Mouse (Mus musculus) lung, postnatal 0 days (tissue): ENCODE data around the gene Zc3h8. TPM values are rescaled to one million over a fixed set of nuclear protein-coding genes. Genes with fewer than 3 reads are reported as not detected.

Experiments used
- ATAC-seq: fragments of 200-750 bp; cut with Nextera tagmentation; 2 replicates; pipeline ENCODE4 v1.8.0; 2017; ENCODE audit warnings: moderate library complexity
- DNase-seq: peaks from one replicate; pipeline ENCODE4 v3.0.0-alpha.2; 2016; ENCODE audit warnings: low spot score
- H3K27ac ChIP-seq: fragments of 300-500 bp; sonication (generic); 2 replicates; pipeline ENCODE4 v1.5.1; 2014; ENCODE audit warnings: antibody characterized with exemption, mild to moderate bottlenecking, low read length, mixed read lengths
- H3K27me3 ChIP-seq: fragments of 300-500 bp; sonication (generic); replicated peaks from 2 replicates; pipeline ENCODE4 v1.6.1; 2014; ENCODE audit warnings: low read length, mixed read lengths; ENCODE audit not compliant: insufficient read depth
- H3K36me3 ChIP-seq: fragments of 300-500 bp; sonication (generic); 2 replicates; pipeline ENCODE4 v1.6.1; 2014; ENCODE audit warnings: low read length, mixed read lengths; ENCODE audit not compliant: insufficient read depth
- H3K4me1 ChIP-seq: fragments of 300-500 bp; sonication (generic); 2 replicates; pipeline ENCODE4 v1.6.1; 2014; ENCODE audit warnings: antibody characterized with exemption, low read depth, low read length, mixed read lengths; ENCODE audit not compliant: insufficient read depth
- H3K4me2 ChIP-seq: fragments of 300-500 bp; sonication (generic); replicated peaks from 2 replicates; pipeline ENCODE4 v1.6.1; 2014; ENCODE audit warnings: low read depth, mild to moderate bottlenecking, low read length, moderate library complexity, mixed read lengths
- H3K4me3 ChIP-seq: fragments of 300-500 bp; sonication (generic); 2 replicates; pipeline ENCODE4 v1.5.1; 2014; ENCODE audit warnings: low read depth, low read length
- H3K9ac ChIP-seq: fragments of 300-500 bp; sonication (generic); replicated peaks from 2 replicates; pipeline ENCODE4 v1.6.1; 2014; ENCODE audit warnings: low read depth, mild to moderate bottlenecking
- H3K9me3 ChIP-seq: fragments of 300-500 bp; sonication (generic); 2 replicates; pipeline ENCODE4 v1.6.1; 2016; ENCODE audit warnings: low read length, mixed read lengths
- CTCF ChIP-seq: IDR thresholded peaks from 2 replicates; pipeline ENCODE4 v1.5.1; 2016; ENCODE audit warnings: antibody characterized with exemption, mild to moderate bottlenecking
- EP300 ChIP-seq: IDR thresholded peaks from 2 replicates; pipeline ENCODE4 v1.6.1; 2016; ENCODE audit warnings: antibody characterized with exemption, mild to moderate bottlenecking, control low read depth
- WGBS: fragments of 180-500 bp; shearing (Covaris S2); extraction: QIAGEN DNeasy Blood & Tissue Kit; methylation state at CpG from one replicate; pipeline ENCODE4 v1.1.7; 2014; 5-methylcytosine and 5-hydroxymethylcytosine counted together
- microRNA-seq: library from miRNA; unstranded; fragments of <30 nt; microRNA quantifications from one replicate; pipeline ENCODE4, GENCODE M21; 2016
- polyA plus RNA-seq: library from polyadenylated mRNA; unstranded; fragments of >200 nt; fragmentation: Nextera tagmentation; extraction: Ambion mirVana; gene quantifications from 2 replicates; pipeline ENCODE4 v1.2.1, GENCODE M21; 2015

The Zc3h8 gene
- polyA plus RNA-seq, 1 experiment from 2014 or later, result 5.6 TPM

DNA sequence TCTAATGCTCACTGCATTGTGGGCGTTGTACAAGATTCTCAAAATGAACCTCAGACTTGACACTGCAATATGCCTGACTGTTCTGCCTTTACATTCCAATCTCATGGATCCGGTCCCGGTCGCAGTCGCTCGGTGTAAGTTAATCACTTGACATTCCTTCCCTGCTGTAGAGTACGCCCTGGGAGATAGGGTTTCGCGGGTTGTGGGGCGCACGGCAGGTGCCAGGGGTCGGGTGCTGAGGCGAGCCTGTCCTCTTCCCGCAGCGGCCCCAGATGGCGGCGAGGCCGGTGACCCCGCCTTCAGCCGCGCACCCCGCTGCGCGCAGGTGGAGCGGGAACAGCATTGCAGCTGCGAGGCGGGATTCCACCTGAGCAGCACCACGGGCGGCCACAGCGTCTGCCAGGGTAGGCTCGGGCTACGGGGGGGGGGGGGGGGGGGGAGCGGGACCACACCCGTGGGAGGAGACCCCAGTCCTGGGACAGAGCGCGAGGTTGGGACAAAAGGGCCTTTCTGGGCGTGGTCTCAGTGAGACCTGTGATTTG is 51.6 kb downstream of the Zc3h8 start:
- TF ChIP-seq EP300 (no peak), CTCF (no peak)
- 4% methylated on average over 34 of the region's 37 CpGs for WGBS
- peak; percentile 44; the same call in 1 of the 2 replicates for ATAC-seq
- no peak overlapping the region for H3K9ac ChIP-seq
- H3K27ac ChIP-seq, result no peak overlapping the region
- H3K27me3 ChIP-seq, result no peaks in the 10 kb centered on the region
- no peaks in the 10 kb centered on the region for H3K9me3 ChIP-seq
- peak; percentile 5 for DNase-seq
- peak overlapping the region; percentile 61 for H3K4me2 ChIP-seq
- no peaks in the 10 kb centered on the region for H3K36me3 ChIP-seq
- H3K4me1 ChIP-seq, result no peaks in the 10 kb centered on the region
- H3K4me3 ChIP-seq, result peak overlapping the region; percentile 28

DNA sequence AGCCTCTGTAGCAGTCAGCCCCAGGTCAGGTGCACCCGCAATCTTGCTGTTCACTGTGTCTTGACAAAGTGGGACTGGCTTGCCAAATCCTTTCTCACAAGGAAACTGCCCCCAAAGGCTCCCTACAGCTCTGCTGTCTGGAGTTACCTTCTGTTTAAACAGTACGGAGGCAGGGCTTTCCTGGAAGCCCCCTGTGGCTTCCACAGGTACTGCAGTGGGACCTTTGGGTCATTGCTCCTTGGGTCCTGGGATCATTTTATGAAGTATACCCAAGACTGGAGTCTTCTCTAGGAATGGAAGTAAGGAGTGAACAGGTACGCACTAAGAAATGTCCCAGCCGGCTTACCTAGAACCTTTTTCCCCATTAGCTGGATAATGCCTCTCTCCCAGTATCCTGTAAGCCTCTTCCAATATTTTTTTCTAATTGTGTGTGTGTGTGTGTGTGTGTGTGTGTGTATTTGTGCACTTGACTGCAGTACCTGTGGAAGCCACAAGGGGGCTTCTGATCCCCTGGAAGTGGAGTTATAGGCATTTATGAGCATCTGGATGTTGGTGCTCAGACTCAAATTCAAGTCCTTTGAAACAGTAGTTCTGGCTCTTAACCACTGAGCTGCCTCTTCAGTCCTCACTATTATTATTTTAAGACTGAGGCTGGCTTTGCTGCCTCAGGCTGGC is 53.1 kb downstream of the Zc3h8 start:
- Histone ChIP-seq H3K4me1 (no peaks in the 10 kb centered on the region), H3K4me2 (no peak overlapping the region), H3K36me3 (no peaks in the 10 kb centered on the region), H3K4me3 (no peak overlapping the region), H3K9me3 (no peaks in the 10 kb centered on the region), H3K9ac (no peak overlapping the region), H3K27ac (no peak overlapping the region), H3K27me3 (no peaks in the 10 kb centered on the region)
- WGBS, result 90% methylated on average over 4 of the region's 4 CpGs
- no peak for TF ChIP-seq EP300
- TF ChIP-seq CTCF, result peak; percentile 42
- ATAC-seq (no peak), DNase-seq (no peak)

DNA sequence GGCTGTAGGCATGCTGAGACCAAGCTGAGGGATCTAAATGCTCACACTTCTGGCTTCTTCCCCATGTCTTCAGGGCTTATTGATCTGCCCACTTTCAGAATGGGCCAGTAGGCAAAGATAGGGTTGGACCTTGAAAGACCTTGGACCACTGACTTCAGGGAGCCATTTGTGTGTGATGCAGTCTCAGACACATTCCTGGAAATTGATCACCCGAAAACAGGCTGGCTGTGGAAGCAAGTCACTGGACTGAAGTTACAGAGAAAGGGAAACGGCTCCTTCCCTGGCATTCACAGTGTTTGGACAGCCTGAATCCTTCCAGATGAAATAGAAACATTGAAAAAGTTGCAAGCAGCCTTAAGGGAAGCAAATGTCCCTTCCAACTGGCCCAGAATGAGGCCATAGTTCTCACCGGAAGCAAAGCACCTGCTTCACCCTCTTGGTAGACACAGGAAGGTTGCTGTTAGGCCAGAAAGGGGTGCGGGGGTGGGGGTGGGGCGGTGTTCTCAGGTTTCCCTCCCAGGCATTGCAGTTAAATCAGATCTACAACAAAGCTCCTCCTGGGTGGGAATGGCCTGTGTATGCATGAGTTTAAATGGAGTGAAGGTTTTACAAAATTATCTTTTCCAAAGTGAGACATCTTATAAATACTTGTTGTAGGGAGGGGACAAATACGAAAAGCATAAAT is 55.9 kb downstream of the Zc3h8 start:
- Histone ChIP-seq H3K36me3 (no peaks in the 10 kb centered on the region), H3K9me3 (no peaks in the 10 kb centered on the region), H3K4me2 (no peak overlapping the region), H3K9ac (no peak overlapping the region), H3K4me1 (no peaks in the 10 kb centered on the region), H3K4me3 (no peak overlapping the region), H3K27me3 (no peaks in the 10 kb centered on the region), H3K27ac (no peak overlapping the region)
- TF ChIP-seq EP300 (no peak), CTCF (no peak)
- DNase-seq, result no peak
- ATAC-seq, result no peak
- whole genome bisulfite sequencing, result 64% methylated on average over 6 of the region's 6 CpGs

DNA sequence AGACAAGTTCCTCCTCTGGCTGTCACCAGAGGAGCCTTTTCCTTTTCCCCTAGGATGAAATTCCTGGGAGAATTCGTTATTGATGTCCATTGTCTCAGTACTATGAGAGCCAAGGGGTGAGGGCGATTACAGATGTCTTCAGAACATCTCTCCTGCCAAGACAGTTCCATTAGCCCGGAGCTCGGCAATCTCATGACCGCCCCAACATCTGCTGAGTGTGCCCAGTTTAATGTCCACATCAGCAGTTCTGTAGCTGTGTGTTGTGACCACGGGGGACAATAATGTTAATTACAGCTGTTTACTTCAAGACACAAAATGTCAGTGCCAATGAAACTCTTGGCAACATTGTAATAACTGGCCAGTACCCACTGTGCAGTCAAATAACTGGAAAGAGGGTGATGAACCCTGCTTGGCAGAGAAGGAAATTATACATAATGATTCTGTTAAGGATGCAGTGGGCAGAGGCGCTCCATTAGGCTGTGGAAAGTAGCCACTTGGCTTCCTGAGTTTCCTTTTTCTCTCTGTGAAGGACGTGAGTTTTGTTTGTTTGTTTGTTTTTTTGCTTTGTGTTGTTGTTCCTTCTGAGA is 58.6 kb downstream of the Zc3h8 start:
- ATAC-seq, result no peak
- 69% methylated on average over 8 of the region's 8 CpGs for WGBS

DNA sequence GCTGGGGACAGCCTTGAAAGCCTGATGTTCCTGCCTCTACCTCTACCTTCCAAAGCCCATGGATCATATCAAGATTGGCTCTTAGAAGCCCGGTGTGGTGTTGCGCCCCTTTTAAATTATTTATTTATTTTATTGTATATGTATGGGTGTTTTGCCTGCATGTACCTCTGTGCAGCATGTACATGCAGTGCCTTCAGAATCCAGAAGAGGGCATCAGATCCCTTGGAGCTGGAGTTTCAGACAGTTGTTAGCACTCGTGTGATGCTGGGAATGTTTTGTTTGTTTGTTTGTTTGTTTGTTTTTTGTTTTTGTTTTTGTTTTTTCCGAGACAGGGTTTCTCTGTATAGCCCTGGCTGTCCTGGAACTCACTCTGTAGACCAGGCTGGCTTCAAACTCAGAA is 62.6 kb downstream of the Zc3h8 start:
- H3K4me2 ChIP-seq, result no peak overlapping the region
- H3K4me3 ChIP-seq, result no peak overlapping the region
- no peak overlapping the region for H3K27ac ChIP-seq
- no peaks in the 10 kb centered on the region for H3K4me1 ChIP-seq
- TF ChIP-seq CTCF, result peak; percentile 58
- no peak for TF ChIP-seq EP300
- no peaks in the 10 kb centered on the region for H3K9me3 ChIP-seq
- DNase-seq (peak; percentile 18), ATAC-seq (no peak)
- no peaks in the 10 kb centered on the region for H3K36me3 ChIP-seq
- 56% methylated on average over 4 of the region's 4 CpGs for WGBS
- no peak overlapping the region for H3K9ac ChIP-seq
- H3K27me3 ChIP-seq, result no peaks in the 10 kb centered on the region

More for the DNA sequence above, 58.6 kb downstream of the Zc3h8 start:
- no peak overlapping the region for H3K4me2 ChIP-seq
- no peak overlapping the region for H3K4me3 ChIP-seq
- no peaks in the 10 kb centered on the region for H3K36me3 ChIP-seq
- no peak for DNase-seq
- H3K9ac ChIP-seq, result no peak overlapping the region
- H3K4me1 ChIP-seq, result no peaks in the 10 kb centered on the region
- no peaks in the 10 kb centered on the region for H3K9me3 ChIP-seq
- TF ChIP-seq CTCF (no peak), EP300 (no peak)
- no peaks in the 10 kb centered on the region for H3K27me3 ChIP-seq
- H3K27ac ChIP-seq, result no peak overlapping the region

Small RNAs within 50 kb of the gene (microRNA-seq; reads per million reads assigned to microRNA genes)
- not detected for gene Gm22859

Other genes with a start within 250 kb of the Zc3h8 start
- gene Mertk, start 245.1 kb downstream of the Zc3h8 start, polyA plus RNA-seq, result 8.3 and 10.4 TPM in 2 replicates
- gene Tmem87b, start 126.0 kb downstream of the Zc3h8 start, polyA plus RNA-seq, result 40.0 and 40.3 TPM in 2 replicates
- gene Fbln7, start 81.1 kb downstream of the Zc3h8 start, polyA plus RNA-seq, result 0.64 and 0.89 TPM in 2 replicates
- 2.0 and 3.5 TPM in 2 replicates for gene Zc3h6, start 23.3 kb upstream of the Zc3h8 start, polyA plus RNA-seq
- gene Gm10762, start 23.6 kb upstream of the Zc3h8 start, polyA plus RNA-seq, result 15.6 and 17.3 TPM in 2 replicates
- 0.18 and 0.23 TPM in 2 replicates for gene Vinac1, start 104.1 kb upstream of the Zc3h8 start, polyA plus RNA-seq
- gene Ttl, start 121.9 kb upstream of the Zc3h8 start, polyA plus RNA-seq, result 10.0 and 11.6 TPM in 2 replicates
- 5.5 and 6.7 TPM in 2 replicates for gene Polr1b, start 156.9 kb upstream of the Zc3h8 start, polyA plus RNA-seq
- 21.1 and 21.4 TPM in 2 replicates for gene Chchd5, start 185.6 kb upstream of the Zc3h8 start, polyA plus RNA-seq